Mouse (Mus musculus) adrenal gland (tissue): Measurements from ENCODE around the gene Lars2.

Source experiments
- intact Hi-C: fragments of 180-260 bp; cut with DNase I; formaldehyde crosslinking; loops from one replicate; pipeline ENCODE4 v1.15.1; 2025

The Lars2 gene

GRCm38 (mm10) chr9:123391140-123391849 lies 24.6 kb downstream of the Lars2 start:
- intact Hi-C loops: no loop called here

DNA sequence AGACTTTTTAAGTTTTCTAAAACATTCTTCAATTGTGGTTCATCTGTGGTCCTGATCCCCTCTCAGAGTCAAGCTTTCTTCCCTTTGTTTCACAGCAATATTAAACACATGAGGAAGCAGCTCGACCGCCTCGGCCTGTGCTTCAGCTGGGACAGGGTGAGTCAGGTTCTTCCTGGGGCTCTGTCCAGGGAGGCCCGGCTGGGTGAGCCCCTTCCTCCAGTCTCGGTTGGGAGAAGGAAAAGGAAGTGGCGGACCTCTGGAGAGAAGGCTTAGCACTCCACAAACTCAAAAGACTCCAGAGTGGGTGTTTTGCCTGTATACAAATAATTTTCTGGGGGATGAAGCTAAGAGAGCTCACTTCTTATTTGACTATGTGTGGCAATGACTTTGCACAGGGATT lies 28.1 kb downstream of the Lars2 start:
- intact Hi-C loops: no loop called here

DNA sequence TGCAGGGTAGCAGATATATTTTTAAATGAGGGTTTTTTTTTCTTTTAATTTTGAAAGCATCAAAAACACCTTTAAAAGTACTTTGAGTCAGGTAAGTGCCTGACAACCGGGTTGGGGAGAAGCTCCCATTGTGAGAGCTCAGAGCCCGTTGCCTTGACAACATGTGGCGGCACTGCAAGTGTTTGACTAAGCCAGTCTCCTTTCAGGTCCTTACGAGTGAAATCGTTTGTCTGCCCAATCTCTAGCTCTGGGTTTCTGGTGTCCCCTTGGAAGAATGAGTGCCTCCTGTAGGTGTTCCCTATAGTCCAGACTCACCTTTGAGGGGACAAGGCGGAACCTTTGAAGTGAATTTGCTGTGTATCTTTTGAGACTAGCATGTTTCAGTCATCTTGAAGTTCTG lies 31.0 kb downstream of the Lars2 start:
- intact Hi-C loops: no loop called here

DNA sequence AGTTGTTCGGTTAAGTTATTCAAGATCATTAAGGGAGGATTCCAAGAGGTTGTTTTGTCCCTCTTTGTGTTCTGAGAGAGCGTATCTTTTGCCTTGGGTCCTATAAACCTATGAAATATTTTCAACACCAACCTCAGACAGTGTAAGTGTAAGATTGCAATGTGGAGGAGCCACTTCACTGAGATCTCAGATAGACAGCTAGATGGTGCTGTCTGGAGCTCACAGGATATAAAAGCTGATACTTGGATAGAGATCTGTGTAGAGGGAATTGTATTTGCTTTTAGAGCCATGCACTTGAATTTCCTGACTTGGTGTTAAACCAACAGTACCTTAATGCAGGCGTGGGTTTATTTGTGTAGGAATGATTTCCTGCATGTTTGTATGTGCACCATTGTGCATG lies 35.5 kb downstream of the Lars2 start:
- intact Hi-C loops: no loop called here

DNA sequence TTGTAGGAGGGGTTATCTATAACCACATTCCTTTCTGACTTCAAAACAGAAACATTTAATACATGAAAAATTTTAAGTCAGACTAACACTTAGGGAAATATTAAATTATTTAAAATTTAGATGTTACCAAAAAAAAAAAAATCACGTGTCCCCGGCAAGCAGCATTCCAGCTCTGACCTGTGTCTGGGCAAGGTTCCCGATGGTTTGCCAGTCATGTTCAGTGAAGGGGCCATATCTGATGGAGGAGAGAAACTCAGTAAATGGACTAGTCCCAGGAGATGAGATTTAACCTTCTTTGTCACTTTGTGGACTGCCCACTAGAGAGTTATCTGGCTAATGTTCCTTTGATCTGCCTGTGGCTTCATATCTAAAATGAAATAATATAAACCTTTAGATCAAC lies 36.3 kb downstream of the Lars2 start:
- intact Hi-C loops: no loop called here

- intact Hi-C loops: no loop called here
These were observed 38.5 kb downstream of the Lars2 start for GRCm38 (mm10) chr9:123405231-123405630.

DNA sequence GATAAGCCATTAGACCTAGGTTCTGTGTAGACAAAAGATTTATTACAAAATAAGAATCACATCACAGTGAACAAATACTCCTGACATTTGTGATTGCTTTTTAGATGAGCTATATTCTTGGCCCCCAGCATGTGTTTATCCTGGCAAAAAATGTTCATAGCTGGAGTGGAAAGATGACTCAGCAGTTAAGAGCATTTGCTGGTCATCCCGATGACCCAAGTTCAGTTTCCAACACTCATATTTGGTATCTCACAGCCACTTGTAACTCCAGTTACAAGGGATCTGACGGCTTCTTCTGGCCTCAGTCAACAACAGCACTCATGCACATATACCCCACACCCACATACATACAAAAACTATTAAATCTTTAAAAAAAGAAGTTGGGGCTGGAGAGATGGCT lies 42.0 kb downstream of the Lars2 start:
- intact Hi-C loops: no loop called here

DNA sequence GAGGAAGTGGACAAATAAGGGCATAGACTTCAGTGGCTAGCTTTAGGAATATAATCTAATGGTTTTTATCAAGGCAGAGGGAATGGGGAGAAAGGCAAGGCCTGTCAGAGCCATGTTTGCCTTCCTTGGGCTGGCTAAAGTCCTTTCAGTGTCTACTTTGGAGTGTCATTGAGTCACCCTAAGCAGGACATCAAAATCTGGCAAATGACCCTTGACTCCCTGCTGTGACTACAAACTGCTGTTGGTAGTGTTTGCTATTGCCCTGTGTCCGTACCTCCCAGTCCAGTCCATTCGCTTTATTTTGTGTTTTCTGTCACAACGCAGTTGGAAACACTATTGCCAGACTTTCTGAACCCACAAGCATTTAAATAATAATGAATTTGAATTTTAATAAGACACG lies 63.1 kb downstream of the Lars2 start:
- intact Hi-C loops: no loop called here

DNA sequence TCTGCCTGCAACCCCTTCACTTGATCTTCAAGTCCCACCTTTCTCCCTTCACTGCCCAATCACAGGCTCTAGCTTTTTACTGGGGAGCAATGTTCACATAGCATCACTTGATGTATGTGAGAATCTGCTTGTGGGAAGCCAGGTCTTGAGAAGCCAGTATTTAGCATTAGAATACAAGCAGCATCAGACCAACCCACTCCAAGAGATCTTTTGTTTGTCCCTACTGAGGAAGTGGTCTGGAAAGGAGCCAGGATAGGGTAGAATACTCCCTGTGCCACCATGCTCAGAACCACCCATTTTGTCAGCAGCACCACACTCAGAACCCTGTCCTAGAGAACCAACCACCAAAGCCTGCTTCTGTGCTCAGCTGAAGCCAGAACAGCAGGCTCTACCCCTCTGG lies 64.2 kb downstream of the Lars2 start:
- intact Hi-C loops: no loop called here

- intact Hi-C loops: no loop called here
These were observed 71.5 kb downstream of the Lars2 start for GRCm38 (mm10) chr9:123438223-123438622.

DNA sequence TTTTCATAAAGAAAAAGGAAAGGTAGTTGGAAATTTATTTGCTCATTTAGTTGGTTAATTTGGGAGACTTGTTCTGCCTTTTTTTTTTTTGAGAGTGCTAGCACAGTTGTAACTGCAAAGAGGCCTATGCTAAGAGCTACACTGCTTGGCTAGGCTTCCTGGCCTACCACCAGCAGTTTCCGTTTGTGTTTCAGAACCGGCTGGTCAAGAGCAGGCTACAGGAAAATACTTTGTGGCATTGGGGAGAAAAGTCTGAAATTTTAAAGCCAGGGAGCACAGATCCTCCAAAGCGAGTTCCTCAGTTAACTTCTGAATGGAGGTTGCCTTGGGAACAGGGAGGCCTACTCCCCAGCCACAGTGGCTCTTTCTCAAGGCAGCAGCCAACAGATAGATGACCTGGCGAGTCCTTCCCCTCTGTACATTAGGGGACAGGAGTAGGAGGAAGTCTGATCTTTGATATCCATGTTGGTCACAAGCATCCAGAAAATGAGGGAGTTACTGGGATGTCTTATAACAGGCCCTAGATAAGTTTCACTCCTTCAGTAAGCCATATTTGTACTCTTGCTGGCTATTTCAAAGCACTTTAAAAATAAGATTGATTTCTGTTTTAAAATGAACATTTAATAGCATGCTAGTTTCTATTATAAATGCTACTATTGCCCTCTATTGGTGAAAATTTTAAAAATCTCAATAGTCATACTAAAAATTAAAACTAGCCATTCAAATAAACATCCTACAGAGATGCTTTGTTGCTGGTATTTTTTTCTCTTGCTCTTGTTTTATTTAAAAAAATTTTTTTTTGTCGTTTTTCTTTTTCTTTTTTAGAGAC lies 73.7 kb downstream of the Lars2 start:
- intact Hi-C loops: loop anchor here (2.0 kb wide), 1 partner anchor 182 kb away; no protein-coding TSS in a partner anchor

- intact Hi-C loops: loop anchor here (5.0 kb wide), 1 partner anchor 285 kb away; no protein-coding TSS in a partner anchor
These were observed 80.4 kb downstream of the Lars2 start for GRCm38 (mm10) chr9:123447101-123447500.

- intact Hi-C loops: loop anchor here (2.0 to 5.0 kb wide), 2 partner anchors 76 to 286 kb away; no protein-coding TSS in a partner anchor
These were observed 81.9 kb downstream of the Lars2 start for GRCm38 (mm10) chr9:123448594-123448993.

DNA sequence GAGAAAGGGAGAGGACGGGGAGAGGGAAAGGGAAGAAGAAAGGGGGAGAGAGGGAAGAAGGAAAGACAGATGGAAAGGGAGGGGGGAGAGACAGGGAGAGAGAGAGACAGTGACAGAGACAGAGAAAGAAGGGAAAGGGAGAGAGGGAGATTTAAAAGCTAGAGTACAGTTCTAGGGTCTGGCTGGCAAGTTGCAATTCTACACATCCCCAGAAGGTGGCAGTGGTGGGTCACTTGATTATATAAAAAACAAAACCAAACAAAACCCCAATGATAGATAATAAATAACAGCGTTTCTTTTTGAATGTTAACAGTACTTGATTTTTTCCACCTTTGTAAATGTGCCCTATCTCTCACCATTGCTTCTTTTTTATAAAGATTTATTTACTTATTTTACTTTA lies 83.4 kb downstream of the Lars2 start:
- intact Hi-C loops: loop anchor here (2.0 kb wide), 1 partner anchor 55 kb away; no protein-coding TSS in a partner anchor

DNA sequence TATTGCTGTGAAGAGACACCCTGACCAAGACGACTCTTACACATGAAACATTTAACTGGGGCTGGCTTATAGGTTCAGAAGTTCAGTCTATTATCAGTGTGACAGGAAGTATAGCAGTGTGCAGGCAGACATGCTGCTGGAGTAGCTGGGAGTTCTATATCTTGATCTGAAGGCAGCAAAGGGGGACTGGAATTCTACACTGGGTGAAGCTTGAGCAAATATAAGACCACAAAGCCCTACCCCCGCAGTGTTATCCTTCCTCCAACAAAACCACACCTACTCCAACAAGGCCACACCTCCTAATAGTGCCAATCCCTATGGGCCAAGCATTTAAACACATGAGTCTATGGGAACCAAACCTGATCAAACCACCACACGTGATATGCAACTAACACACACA lies 85.0 kb downstream of the Lars2 start:
- intact Hi-C loops: loop anchor here (2.0 kb wide), 1 partner anchor 53 kb away; no protein-coding TSS in a partner anchor

- intact Hi-C loops: no loop called here
These were observed 90.2 kb downstream of the Lars2 start for GRCm38 (mm10) chr9:123456634-123457602.

DNA sequence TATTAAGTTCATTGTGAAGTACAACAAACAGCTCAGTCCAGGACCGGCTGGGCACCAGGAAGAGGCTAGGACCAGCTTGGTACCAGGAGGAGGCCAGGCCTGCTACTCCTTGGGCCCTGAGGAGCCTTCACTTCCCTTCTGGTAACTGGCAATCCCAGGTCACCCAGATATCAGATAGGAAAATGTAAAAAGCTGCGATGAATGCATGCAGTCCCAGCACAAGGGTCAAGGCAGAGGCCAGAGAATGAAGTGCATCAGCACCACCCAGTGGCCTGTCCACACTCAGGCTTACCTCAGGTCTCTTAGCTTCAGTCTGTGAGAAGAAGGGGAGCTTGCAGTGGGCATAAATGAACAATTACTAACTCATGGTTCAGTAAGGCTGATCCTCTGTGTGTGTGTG lies 90.9 kb downstream of the Lars2 start:
- intact Hi-C loops: no loop called here

GRCm38 (mm10) chr9:123467141-123467620 lies 100.5 kb downstream of the Lars2 start:
- intact Hi-C loops: no loop called here

GRCm38 (mm10) chr9:123468406-123469085 lies 101.8 kb downstream of the Lars2 start:
- intact Hi-C loops: no loop called here

GRCm38 (mm10) chr9:123469087-123469486 lies 102.4 kb downstream of the Lars2 start:
- intact Hi-C loops: no loop called here
